Mouse (Mus musculus) erythroblast, adult 5-6 weeks (primary cell): ENCODE data around the gene Exoc6. TPM values are rescaled to one million over a fixed set of nuclear protein-coding genes. Genes with fewer than 3 reads are reported as not detected.
A peak's percentile ranks its signal among the peaks of the same experiment; 100 is the strongest.

Experiments used
- ATAC-seq: replicated peaks from 2 replicates; pipeline ENCODE4 v1.8.0; 2016; ENCODE audit warnings: moderate number of reproducible peaks, mild to moderate bottlenecking, moderate TSS enrichment, inconsistent platforms; ENCODE audit not compliant: poor library complexity, low FRiP score, severe bottlenecking
- total RNA-seq, 2 experiments: library from RNA; stranded (forward) in 1 of 2; stranded (reverse) in 1 of 2; fragments of 150-400 nt in 1 of 2; fragments of 200-764, 138-1000 nt in 1 of 2; gene quantifications; 2 replicates each; pipeline versions ENCODE4 v1.2.3 to v1.2.4; 2015 to 2017; ENCODE audit warnings: low replicate concordance in 2 of 2

The Exoc6 gene
- total RNA-seq, 2 experiments from 2014 or later: 17.9 to 30.0 TPM

DNA sequence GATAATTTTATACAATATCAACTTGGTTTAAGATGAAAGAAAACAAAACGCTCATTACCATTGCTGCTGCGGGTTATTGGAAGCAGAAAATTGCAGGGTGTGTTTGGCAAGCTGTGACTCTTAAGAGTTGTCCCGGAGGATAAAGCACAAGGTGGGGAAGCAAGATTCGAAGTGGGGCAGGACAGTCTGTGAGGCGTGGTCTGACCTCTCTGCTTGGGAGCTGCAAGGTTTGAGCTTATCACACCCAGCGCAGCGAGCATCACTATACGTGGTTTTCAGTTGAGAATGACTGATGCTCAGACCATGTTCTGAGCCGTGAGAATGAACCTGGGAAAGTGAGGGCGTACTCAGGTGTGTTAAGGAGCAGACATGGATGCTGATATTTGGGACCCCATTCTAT, 164.5 kb downstream of the Exoc6 start:
- ATAC-seq: peak; percentile 64

DNA sequence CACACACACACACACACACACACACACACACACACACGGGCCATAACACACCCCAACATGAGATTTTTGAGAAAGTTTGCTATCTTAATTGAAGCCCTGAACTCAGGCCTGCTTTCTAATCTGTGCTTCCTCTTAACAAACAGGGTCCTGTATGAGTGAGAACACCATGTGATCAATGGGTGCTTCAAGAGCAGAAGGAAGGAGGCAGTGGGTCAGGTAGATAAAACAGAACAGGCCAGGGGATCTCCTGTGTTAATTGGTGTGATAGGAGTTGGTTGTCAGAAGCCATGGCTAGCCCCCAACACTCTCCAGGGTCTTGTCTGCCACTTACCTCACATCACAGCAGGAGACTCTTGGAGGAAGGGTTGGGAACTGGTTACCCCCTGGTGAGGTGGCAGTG, 165.8 kb downstream of the Exoc6 start:
- ATAC-seq: no peak

DNA sequence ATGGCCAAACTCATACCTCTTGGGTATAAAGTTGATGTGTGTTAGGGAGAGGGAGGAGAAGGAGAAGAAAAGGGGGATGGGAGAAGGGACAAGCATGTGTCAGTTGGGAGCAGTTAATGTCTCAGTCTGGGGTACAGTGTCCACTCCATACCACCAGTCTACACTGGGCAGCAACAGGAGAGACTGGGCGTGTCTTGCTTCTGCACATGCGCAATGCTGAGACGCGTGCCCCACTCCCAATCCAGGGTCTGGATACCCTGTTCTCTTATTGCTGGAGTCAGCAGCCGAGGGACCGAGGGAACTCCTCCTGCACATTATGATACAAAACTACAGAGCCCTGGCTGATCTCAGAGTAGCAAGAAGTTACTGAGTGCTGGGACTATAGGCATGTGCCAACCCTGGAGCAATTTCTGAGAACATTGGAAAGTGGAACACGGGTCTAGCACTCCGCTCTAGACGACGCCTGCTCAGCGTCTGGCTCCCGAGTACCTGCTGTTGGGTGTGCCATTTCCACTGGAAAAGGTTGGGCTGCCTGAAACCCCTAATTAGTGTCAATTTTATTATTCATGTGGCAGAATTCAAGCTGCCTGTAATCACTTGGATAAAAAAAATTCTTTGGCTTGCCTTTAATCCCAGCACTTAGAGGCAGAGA, 166.4 kb downstream of the Exoc6 start:
- no peak for ATAC-seq

DNA sequence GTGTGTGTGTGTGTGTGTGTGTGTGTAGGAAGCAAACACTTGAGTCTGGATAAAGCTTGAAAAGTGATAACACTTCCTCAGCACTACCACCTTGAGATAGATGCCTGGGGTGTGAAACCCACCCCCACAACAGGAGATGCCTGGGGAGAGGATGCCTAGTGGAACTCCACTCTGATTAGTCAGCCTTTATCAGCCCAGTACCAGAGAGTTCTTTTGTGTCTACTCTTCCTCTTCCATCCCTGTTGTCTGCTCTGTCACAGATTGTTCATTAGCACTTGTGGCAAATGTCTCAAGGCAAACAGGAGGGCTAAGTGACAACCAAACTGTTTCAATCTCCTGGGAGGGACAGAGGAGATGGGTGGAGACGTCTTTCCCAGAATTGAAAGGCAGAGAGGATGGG, 168.9 kb downstream of the Exoc6 start:
- no peak for ATAC-seq

DNA sequence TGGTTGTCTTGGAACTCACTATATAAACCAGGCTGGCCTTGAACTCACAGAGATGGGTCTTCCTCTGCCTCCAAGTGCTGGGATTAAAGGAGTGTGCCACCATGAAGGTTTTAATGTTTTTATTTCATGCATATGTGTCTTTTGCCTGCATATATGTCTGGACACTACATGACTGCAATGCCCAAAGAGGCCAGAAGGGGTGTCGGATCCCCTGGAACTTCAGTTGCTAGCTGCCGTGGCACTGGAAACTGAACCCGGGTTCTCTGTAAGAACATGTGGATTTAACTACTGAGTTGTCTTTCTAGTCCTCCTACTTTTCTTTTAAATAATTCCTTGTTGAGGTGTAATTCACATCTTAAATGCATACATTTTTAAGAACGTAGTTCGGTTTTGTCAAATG, 174.4 kb downstream of the Exoc6 start:
- ATAC-seq: no peak

DNA sequence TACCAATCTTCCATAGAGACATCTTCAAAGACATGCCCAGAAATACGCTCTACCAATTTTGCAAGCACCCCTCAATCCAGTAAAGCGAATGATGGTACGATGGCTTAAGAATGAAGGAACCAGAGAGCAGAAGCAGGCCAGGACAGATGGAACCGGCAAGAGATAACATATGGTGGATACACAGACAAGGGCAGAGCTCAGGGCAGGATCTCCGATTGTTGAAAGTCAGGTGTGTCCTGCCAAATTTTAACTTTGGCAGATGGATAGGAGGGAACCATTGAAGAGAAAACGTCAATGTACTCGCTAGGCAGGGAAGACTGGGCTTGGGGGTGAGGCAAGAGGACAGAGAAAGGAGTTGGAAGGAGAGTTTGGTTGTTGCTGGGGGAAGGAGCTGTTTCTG, 176.4 kb downstream of the Exoc6 start:
- ATAC-seq: no peak

DNA sequence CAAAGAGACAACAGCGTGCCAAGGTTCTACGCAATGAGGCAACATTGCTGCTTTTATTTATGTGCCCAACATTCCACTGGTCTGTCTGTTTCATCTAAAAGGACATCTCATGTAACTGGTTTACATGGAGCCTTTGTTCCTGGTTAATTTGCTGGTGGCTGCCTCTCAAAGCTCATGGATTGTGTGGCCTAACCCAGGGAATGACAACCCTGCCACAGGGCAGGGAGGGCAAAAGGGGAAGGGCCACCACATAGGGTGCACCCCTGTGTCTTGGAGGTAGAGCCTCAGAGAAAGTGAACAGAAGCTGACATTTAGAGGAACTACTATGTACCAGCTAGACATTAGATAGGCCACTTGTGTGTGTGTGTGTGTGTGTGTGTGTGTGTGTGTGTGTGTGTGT, 177.1 kb downstream of the Exoc6 start:
- no peak for ATAC-seq

Other genes starting within 250 kb of the Exoc6 start
- gene Ide, start 212.6 kb upstream of the Exoc6 start, total RNA-seq (2015; ENCODE audit: low replicate concordance): 16.9 and 17.3 TPM in 2 replicates
- 12.3 and 13.5 TPM in 2 replicates for gene Ide, start 212.6 kb upstream of the Exoc6 start, total RNA-seq (2017; ENCODE audit: low replicate concordance)
- 65.3 and 69.0 TPM in 2 replicates for gene Kif11, start 174.0 kb upstream of the Exoc6 start, total RNA-seq (2015; ENCODE audit: low replicate concordance)
- 103 and 108 TPM in 2 replicates for gene Kif11, start 174.0 kb upstream of the Exoc6 start, total RNA-seq (2017; ENCODE audit: low replicate concordance)
- 25.1 and 27.3 TPM in 2 replicates for gene Hhex, start 115.6 kb upstream of the Exoc6 start, total RNA-seq (2015; ENCODE audit: low replicate concordance)
- 5.1 and 6.0 TPM in 2 replicates for gene Hhex, start 115.6 kb upstream of the Exoc6 start, total RNA-seq (2017; ENCODE audit: low replicate concordance)
- gene Cyp26c1, start 135.2 kb downstream of the Exoc6 start, total RNA-seq (2015; ENCODE audit: low replicate concordance): not detected in 2 replicates
- not detected in 2 replicates for gene Cyp26c1, start 135.2 kb downstream of the Exoc6 start, total RNA-seq (2017; ENCODE audit: low replicate concordance)
- gene Cyp26a1, start 147.4 kb downstream of the Exoc6 start, total RNA-seq (2015; ENCODE audit: low replicate concordance): not detected in 2 replicates
- not detected in 2 replicates for gene Cyp26a1, start 147.4 kb downstream of the Exoc6 start, total RNA-seq (2017; ENCODE audit: low replicate concordance)